Mouse (Mus musculus) MEL (cell line): ENCODE data around the gene Tuba1a. TPM values are rescaled to one million over a fixed set of nuclear protein-coding genes. Genes with fewer than 3 reads are reported as not detected.

Source experiments
- DNase-seq: peaks from one replicate; pipeline ENCODE4 v3.0.0; 2011; ENCODE audit warnings: low read depth, low spot score
- H3K27ac ChIP-seq: 2 replicates; pipeline ENCODE4 v1.5.1; 2012; ENCODE audit warnings: low read depth, mild to moderate bottlenecking, control low read depth, low read length, moderate library complexity; ENCODE audit not compliant: control insufficient read depth
- H3K27me3 ChIP-seq, 2 experiments: fragments of 150-350 bp in 1 of 2; sonication (generic) in 1 of 2; 2 replicates each; pipeline ENCODE4 v1.6.1; 2012; ENCODE audit warnings: low read length in 2 of 2, mild to moderate bottlenecking in 2 of 2, improper control_type of control experiment in 1 of 2, moderate library complexity in 1 of 2; ENCODE audit not compliant: insufficient read depth in 2 of 2, control insufficient read depth in 1 of 2
- H3K36me3 ChIP-seq, 2 experiments: 2 replicates each; pipeline ENCODE4 v1.6.1; 2012 to 2014; ENCODE audit warnings: low read length in 2 of 2, improper control_type of control experiment in 1 of 2, inconsistent platforms in 1 of 2, mild to moderate bottlenecking in 1 of 2; ENCODE audit not compliant: insufficient read depth in 2 of 2, control insufficient read depth in 1 of 2
- H3K4me1 ChIP-seq, 2 experiments: fragments of 150-350 bp in 1 of 2; sonication (generic) in 1 of 2; 2 replicates each; pipeline ENCODE4 v1.6.1; 2012; ENCODE audit warnings: low read length in 2 of 2, improper control_type of control experiment in 1 of 2, mild to moderate bottlenecking in 1 of 2; ENCODE audit not compliant: insufficient read depth in 2 of 2, control insufficient read depth in 1 of 2
- H3K4me3 ChIP-seq, 2 experiments: fragments of 150-350 bp in 1 of 2; sonication (generic) in 1 of 2; 2 replicates each; pipeline ENCODE4 v1.5.1; 2012; ENCODE audit warnings: low read depth in 2 of 2, low read length in 2 of 2, mild to moderate bottlenecking in 2 of 2, moderate library complexity in 2 of 2, control low read depth in 1 of 2, improper control_type of control experiment in 1 of 2; ENCODE audit not compliant: control insufficient read depth in 1 of 2, insufficient read depth in 1 of 2
- H3K79me2 ChIP-seq: 2 replicates; pipeline ENCODE4 v1.6.1; 2012; ENCODE audit warnings: mild to moderate bottlenecking, low read length, moderate library complexity; ENCODE audit not compliant: control insufficient read depth, poor library complexity, insufficient read depth
- H3K9ac ChIP-seq: 2 replicates; pipeline ENCODE4 v1.6.1; 2012; ENCODE audit warnings: low read depth, mild to moderate bottlenecking, control low read depth, low read length, moderate library complexity; ENCODE audit not compliant: control insufficient read depth, poor library complexity, severe bottlenecking
- H3K9me3 ChIP-seq: fragments of 150-350 bp; sonication (generic); replicated peaks from 2 replicates; pipeline ENCODE4 v1.6.1; 2012; ENCODE audit warnings: mild to moderate bottlenecking, low read length, improper control_type of control experiment, moderate library complexity; ENCODE audit not compliant: insufficient read depth
- CHD1 ChIP-seq: IDR thresholded peaks from 2 replicates; pipeline ENCODE4 v1.6.1; 2012; ENCODE audit warnings: low read depth, mild to moderate bottlenecking, inconsistent platforms, low read length, improper control_type of control experiment
- CHD2 ChIP-seq: IDR thresholded peaks from 2 replicates; pipeline ENCODE4 v1.6.1; 2011; ENCODE audit warnings: low read length, improper control_type of control experiment
- CTCF ChIP-seq, 3 experiments: IDR thresholded peaks in 2 of 3; conservative IDR thresholded peaks in 1 of 3; 2 replicates each; pipeline ENCODE4 v1.5.1; 2011 to 2012; ENCODE audit warnings: low read length in 3 of 3, low read depth in 2 of 3, mild to moderate bottlenecking in 2 of 3, improper control_type of control experiment in 1 of 3, inconsistent platforms in 1 of 3, mixed read lengths in 1 of 3, moderate library complexity in 1 of 3; ENCODE audit not compliant: control insufficient read depth in 1 of 3, insufficient read depth in 1 of 3, poor library complexity in 1 of 3, severe bottlenecking in 1 of 3
- E2F4 ChIP-seq: IDR thresholded peaks from 2 replicates; pipeline ENCODE4 v1.6.1; 2011; ENCODE audit warnings: low read depth, low read length, improper control_type of control experiment, borderline replicate concordance
- EP300 ChIP-seq, 2 experiments: IDR thresholded peaks; 2 replicates each; pipeline ENCODE4 v1.6.1; 2011; ENCODE audit warnings: improper control_type of control experiment in 2 of 2, low read length in 2 of 2, low read depth in 1 of 2, mild to moderate bottlenecking in 1 of 2
- ETS1 ChIP-seq: IDR thresholded peaks from 2 replicates; pipeline ENCODE4 v1.6.1; 2012; ENCODE audit warnings: low read depth, mild to moderate bottlenecking, inconsistent platforms, low read length, improper control_type of control experiment, moderate library complexity
- GATA1 ChIP-seq: IDR thresholded peaks from 2 replicates; pipeline ENCODE4 v1.6.1; 2011; ENCODE audit warnings: low read depth, low read length, improper control_type of control experiment
- HCFC1 ChIP-seq: IDR thresholded peaks from 2 replicates; pipeline ENCODE4 v1.6.1; 2012; ENCODE audit warnings: low read depth, mild to moderate bottlenecking, inconsistent platforms, low read length, improper control_type of control experiment, moderate library complexity
- JUND ChIP-seq: IDR thresholded peaks from 2 replicates; pipeline ENCODE4 v1.6.1; 2011; ENCODE audit warnings: low read depth, mild to moderate bottlenecking, improper control_type of control experiment, low read length
- MAFK ChIP-seq: IDR thresholded peaks from 2 replicates; pipeline ENCODE4 v1.6.1; 2011; ENCODE audit warnings: low read depth, mild to moderate bottlenecking, low read length, improper control_type of control experiment, borderline replicate concordance
- MYB ChIP-seq: IDR thresholded peaks from 2 replicates; pipeline ENCODE4 v1.6.1; 2011; ENCODE audit warnings: mild to moderate bottlenecking, low read depth, low read length, improper control_type of control experiment
- NRF1 ChIP-seq: IDR thresholded peaks from 2 replicates; pipeline ENCODE4 v1.6.1; 2014; ENCODE audit warnings: low read depth, mild to moderate bottlenecking, inconsistent platforms, low read length, improper control_type of control experiment, moderate library complexity; ENCODE audit not compliant: poor library complexity, insufficient read depth, severe bottlenecking
- POLR2AphosphoS5 ChIP-seq: IDR thresholded peaks from 2 replicates; pipeline ENCODE4 v1.6.1; 2012; ENCODE audit warnings: low read depth, borderline replicate concordance, mild to moderate bottlenecking, inconsistent platforms, low read length, moderate library complexity, mixed read lengths
- RAD21 ChIP-seq: IDR thresholded peaks from 2 replicates; pipeline ENCODE4 v1.6.1; 2011; ENCODE audit warnings: mild to moderate bottlenecking, low read depth, low read length, improper control_type of control experiment
- SMC3 ChIP-seq: IDR thresholded peaks from 2 replicates; pipeline ENCODE4 v1.6.1; 2011; ENCODE audit warnings: low read depth, low read length, improper control_type of control experiment
- TBP ChIP-seq: IDR thresholded peaks from 2 replicates; pipeline ENCODE4 v1.8.0; 2011; ENCODE audit warnings: low read depth, low read length, improper control_type of control experiment
- TCF12 ChIP-seq: IDR thresholded peaks from 2 replicates; pipeline ENCODE4 v1.6.1; 2014; ENCODE audit warnings: low read depth, mild to moderate bottlenecking, inconsistent platforms, low read length, improper control_type of control experiment, moderate library complexity
- USF2 ChIP-seq, 2 experiments: IDR thresholded peaks; 2 replicates each; pipeline ENCODE4 v1.6.1; 2011 to 2012; ENCODE audit warnings: improper control_type of control experiment in 2 of 2, low read length in 2 of 2, borderline replicate concordance in 1 of 2, inconsistent platforms in 1 of 2, low read depth in 1 of 2, mild to moderate bottlenecking in 1 of 2; ENCODE audit not compliant: insufficient read depth in 1 of 2
- ZMIZ1 ChIP-seq: IDR thresholded peaks from 2 replicates; pipeline ENCODE4 v1.6.1; 2012; ENCODE audit warnings: low read depth, mild to moderate bottlenecking, inconsistent platforms, low read length, improper control_type of control experiment, moderate library complexity
- ZNF384 ChIP-seq: IDR thresholded peaks from 2 replicates; pipeline ENCODE4 v1.6.1; 2012; ENCODE audit warnings: low read depth, mild to moderate bottlenecking, inconsistent platforms, low read length, improper control_type of control experiment
- polyA plus RNA-seq, 2 experiments: library from polyadenylated mRNA; stranded (reverse) in 1 of 2; unstranded in 1 of 2; fragments of >175 nt in 1 of 2; fragments of >200 nt in 1 of 2; gene quantifications; 2 replicates each; pipeline versions ENCODE4 v1.2.1 to v1.2.4; 2012; ENCODE audit warnings: low replicate concordance in 2 of 2, low read depth in 1 of 2; ENCODE audit not compliant: insufficient read length in 2 of 2, insufficient read depth in 1 of 2, missing spikeins in 1 of 2
- total RNA-seq: library from RNA; depleted of rRNA; stranded (reverse); fragments of 300-350 nt; gene quantifications from 2 replicates; pipeline ENCODE4 v1.2.3, GENCODE M21; 2012

Tuba1a gene
- total and polyA plus RNA-seq, 3 experiments, result 83.6 to 112 TPM; not detected in 1

DNA sequence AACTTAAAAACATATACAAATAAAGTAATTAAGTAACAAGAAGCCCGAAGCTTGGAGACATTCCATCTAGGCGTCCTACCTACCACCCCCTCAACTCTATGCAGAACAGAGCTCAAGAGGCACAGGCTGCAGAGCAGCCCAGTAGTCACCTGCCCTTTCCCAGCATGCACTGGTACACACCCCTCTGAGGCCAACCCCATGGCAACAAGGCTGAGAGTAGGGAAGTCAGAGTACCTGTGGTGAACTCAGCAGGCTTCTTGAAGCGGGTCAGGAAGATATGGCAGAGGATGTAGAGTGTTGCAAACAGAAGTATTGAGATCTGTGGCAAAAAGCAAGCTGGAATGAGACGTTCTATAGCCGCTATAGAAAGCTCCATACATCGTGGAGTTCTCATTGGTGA lies 38.6 kb downstream of the Tuba1a start:
- peaks cover 0 to 8% of the 10 kb centered on the region in 2 experiments; a peak in 3 of 4 replicates for H3K36me3 ChIP-seq
- TF ChIP-seq ZMIZ1 (no peak), NRF1 (no peak)
- no peaks in the 10 kb centered on the region for H3K27me3 ChIP-seq
- no peak overlapping the region for H3K27ac ChIP-seq
- H3K9me3 ChIP-seq, result no peaks in the 10 kb centered on the region
- no peak overlapping the region for H3K4me3 ChIP-seq
- H3K79me2 ChIP-seq, result peaks cover 2% of the 10 kb centered on the region; the same call in 1 of the 2 replicates
- DNase-seq, result no peak
- H3K9ac ChIP-seq, result no peak overlapping the region
- H3K4me1 ChIP-seq, result peaks cover 6 to 7% of the 10 kb centered on the region in 2 experiments; a peak in 3 of 4 replicates

DNA sequence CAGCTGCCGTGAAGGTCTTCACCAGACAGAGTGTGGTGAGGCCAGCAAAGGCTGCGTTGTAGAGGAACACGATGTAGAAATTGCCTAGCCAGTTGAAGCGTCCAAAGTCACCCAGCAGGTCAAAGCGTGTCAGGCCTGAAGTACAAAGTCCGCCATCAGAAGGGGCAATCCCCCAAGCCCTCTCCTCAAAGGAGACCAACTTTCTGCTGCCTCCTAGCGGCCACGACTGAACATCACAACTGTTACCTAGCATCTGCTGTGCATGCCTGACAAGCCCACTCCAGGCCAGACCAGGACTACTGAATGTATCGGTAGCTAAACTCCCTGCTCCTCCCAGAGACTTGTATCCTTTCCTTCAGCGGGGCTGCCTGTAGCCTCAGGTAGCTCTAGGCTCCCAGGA lies 48.8 kb downstream of the Tuba1a start:
- Histone ChIP-seq H3K27ac (no peak overlapping the region), H3K79me2 (no peaks in the 10 kb centered on the region), H3K4me3 (no peak overlapping the region), H3K9ac (no peak overlapping the region), H3K9me3 (no peaks in the 10 kb centered on the region)
- DNase-seq, result peak; percentile 63
- TF ChIP-seq SMC3 (peak; percentile 48), CTCF (IDR thresholded peaks at IDR 0.05 in 2 of 3, conservative IDR thresholded peaks at IDR 0.05 in 1 of 3; ENCODE audit: control insufficient read depth in 1 of 3, insufficient read depth in 1 of 3, low read depth in 2 of 3, low read length in 3 of 3, poor library complexity in 1 of 3, severe bottlenecking in 1 of 3) (peak; percentile 77 to 95 (median 80)), RAD21 (peak; percentile 15; the same call in 1 of the 2 replicates), MYB (no peak), JUND (no peak), POLR2AphosphoS5 (no peak), TBP (no peak), MAFK (no peak), TCF12 (no peak), ETS1 (no peak), EP300 (IDR thresholded peaks at IDR 0.05; ENCODE audit: low read depth in 1 of 2, low read length in 2 of 2) (no peak), E2F4 (no peak)
- TF ChIP-seq, all 39 proteins: peak for 3
- Histone ChIP-seq H3K4me1 (no peaks in the 10 kb centered on the region), H3K27me3 (no peaks in the 10 kb centered on the region), H3K36me3 (no peaks in the 10 kb centered on the region)

DNA sequence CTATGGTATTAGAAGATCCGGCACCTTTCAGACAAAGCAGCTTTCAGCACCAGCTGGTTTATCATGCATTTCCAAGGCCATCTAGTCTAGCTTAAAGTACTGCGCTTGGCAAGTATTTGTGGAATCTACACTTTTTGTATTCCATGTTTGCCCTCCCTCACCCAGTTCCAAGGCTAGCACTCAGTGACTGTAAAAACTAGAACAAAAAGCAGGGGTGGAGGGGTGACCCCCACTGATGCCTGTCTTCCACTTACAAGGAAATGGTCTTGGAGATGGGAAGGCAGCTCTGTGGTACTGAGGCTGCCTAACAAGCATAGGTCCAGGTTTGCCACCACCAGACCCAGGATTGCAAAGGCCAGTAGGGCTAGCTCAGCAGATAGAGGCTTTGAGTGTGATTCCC lies 50.9 kb downstream of the Tuba1a start:
- TF ChIP-seq TCF12, result no peak
- TF ChIP-seq POLR2AphosphoS5, result no peak
- no peak for TF ChIP-seq ZNF384
- no peak for TF ChIP-seq E2F4
- TF ChIP-seq USF2 (IDR thresholded peaks at IDR 0.05; ENCODE audit: borderline replicate concordance in 1 of 2, insufficient read depth in 1 of 2, low read depth in 1 of 2, low read length in 2 of 2), result no peak
- TF ChIP-seq HCFC1, result no peak
- TF ChIP-seq MAFK, result no peak
- no peak for TF ChIP-seq GATA1
- TF ChIP-seq CHD2, result no peak
- no peak for TF ChIP-seq EP300 (IDR thresholded peaks at IDR 0.05; ENCODE audit: low read depth in 1 of 2, low read length in 2 of 2)
- TF ChIP-seq CHD1, result no peak
- TF ChIP-seq NRF1, result no peak
- DNase-seq, result no peak

More for the DNA sequence above, 50.9 kb downstream of the Tuba1a start:
- no peak overlapping the region for H3K4me3 ChIP-seq
- no peak overlapping the region for H3K9ac ChIP-seq
- no peak overlapping the region for H3K27ac ChIP-seq
- H3K36me3 ChIP-seq, result no peaks in the 10 kb centered on the region
- no peaks in the 10 kb centered on the region for H3K9me3 ChIP-seq
- peaks cover 0 to 3% of the 10 kb centered on the region in 2 experiments; a peak in 2 of 4 replicates for H3K27me3 ChIP-seq
- no peaks in the 10 kb centered on the region for H3K4me1 ChIP-seq
- H3K79me2 ChIP-seq, result no peaks in the 10 kb centered on the region
